Mouse (Mus musculus): ENCODE measurements around the gene H2-Q10.
"Not testable (repeated sequence)": the region's sequence is repeated elsewhere in the genome, so short reads cannot be mapped to it uniquely, and the experiment has no call there.

Gene H2-Q10

GRCm38 (mm10) chr17:35460513-35461341 lies 9.2 kb upstream of the H2-Q10 start:
- not testable (repeated sequence) for DNase-seq

DNA sequence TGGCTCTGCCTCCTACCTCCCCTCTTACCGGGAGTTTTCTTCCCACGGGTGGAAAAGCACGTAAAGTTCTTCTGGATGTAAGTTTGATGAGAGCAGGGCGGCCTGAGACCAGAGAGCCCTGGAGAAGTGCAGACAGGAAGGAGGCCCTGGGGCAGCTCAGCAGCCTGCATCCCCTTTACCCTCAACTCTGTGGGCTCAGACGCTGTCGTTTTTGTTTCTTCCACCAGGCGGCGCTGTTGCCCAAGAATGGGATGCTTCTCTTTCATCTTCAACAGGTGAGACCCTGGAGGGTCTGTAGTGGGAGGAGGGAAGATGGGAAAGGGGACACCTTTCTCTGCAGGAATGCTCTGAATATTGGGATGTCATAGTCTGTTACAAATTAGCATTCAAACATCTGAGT lies 4.2 kb upstream of the H2-Q10 start:
- DNase-seq, result not testable (repeated sequence)

GRCm38 (mm10) chr17:35468936-35469335 lies 953 bp upstream of the H2-Q10 start:
- DNase-seq, result not testable (repeated sequence)

GRCm38 (mm10) chr17:35484066-35484465 lies 14.2 kb downstream of the H2-Q10 start:
- DNase-seq, result peak; percentile 29 to 47

DNA sequence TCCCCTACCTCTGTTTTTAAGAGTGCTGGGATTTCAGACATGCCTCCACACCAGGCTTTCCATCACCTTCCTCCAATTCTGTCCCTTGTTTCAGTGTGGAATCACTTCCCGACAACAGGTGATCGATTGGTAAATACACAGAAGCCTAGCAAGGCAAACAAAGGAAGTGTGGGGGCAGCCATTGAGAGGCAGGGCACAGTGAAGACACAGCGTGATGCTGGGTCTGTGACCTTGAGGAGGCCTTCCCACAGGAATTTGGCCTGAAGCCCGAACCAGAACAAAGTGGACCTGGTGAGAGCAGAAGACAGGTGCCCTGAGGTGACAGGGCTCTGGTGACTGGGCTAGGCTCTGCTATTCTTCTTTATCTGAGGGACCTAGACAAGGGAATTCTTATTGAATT lies 15.8 kb downstream of the H2-Q10 start:
- no peak for DNase-seq

DNA sequence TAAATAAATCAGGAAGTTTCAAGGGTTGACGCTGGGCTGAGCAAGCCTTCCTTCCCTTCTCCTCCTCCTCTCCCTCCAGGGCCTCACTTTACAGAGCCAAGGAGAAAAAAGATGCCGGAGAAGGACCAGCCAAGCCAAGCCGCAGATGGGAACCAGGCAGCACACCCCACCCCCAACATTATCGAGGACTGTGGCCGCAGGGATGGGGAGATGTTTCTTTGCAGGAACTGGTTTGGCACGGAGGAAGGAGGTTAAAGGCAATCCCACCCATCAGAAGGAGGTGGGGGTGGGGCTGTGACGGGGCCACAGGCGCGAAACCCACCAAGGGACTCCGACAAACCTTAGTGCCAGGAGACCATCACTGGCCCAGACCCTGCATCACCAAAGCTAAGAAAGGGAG lies 16.8 kb downstream of the H2-Q10 start:
- no peak for DNase-seq

DNA sequence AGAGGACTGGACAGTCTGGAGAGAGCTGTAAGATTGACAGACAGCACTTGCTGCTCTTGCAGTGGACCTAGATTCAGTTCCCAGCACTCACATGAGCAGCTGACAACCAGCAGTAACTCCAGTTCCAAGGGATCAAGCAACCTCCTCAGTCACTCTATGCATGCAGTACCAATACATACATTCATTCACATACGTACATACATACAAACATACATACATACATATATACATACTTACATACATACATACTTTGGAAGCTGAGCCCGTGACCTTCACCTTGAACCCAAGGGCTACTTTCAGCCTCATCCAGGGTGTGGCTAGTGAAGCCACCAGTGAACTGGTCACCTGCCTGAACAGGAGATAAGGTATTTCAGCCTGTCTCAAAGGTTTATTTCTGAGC lies 18.2 kb downstream of the H2-Q10 start:
- DNase-seq, result no peak

GRCm38 (mm10) chr17:35490320-35490719 lies 20.4 kb downstream of the H2-Q10 start:
- no peak for DNase-seq

DNA sequence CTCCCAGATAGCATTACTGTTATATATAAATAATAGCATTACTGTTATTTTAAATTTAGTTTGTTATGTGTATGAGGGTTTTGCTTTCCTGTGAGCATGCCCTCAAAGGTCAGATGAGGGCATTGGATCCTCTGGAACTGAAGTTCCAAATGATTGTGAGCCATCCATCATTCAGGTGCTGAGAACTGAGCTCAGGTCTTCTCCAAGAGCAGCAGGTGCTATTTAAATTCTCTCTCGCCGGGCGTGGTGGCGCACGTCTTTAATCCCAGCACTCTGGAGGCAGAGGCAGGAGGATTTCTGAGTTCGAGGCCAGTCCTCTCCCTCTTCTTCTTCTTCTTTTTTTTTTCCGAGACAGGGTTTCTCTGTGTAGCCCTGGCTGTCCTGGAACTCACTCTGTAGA lies 27.2 kb downstream of the H2-Q10 start:
- DNase-seq, result no peak

DNA sequence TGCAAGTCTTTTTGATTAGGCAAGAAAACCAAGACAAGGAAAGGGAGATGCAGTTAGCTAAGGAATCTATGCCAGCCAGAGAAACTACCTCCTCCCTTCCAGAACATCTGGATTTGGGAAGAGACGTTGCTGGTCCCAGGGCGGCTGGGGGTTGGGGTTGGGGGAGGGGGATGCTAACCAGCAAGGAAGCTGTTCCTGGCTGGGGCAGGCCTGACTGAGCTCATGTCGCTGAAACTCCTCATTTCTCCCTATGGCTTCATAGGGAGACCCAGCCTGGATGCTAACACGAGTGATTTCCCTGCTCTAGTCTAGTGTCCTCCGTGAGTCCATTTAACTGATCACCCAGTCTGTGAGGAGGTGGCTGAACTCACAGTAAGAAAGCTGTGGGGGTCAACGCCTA lies 32.3 kb downstream of the H2-Q10 start:
- DNase-seq, result no peak

DNA sequence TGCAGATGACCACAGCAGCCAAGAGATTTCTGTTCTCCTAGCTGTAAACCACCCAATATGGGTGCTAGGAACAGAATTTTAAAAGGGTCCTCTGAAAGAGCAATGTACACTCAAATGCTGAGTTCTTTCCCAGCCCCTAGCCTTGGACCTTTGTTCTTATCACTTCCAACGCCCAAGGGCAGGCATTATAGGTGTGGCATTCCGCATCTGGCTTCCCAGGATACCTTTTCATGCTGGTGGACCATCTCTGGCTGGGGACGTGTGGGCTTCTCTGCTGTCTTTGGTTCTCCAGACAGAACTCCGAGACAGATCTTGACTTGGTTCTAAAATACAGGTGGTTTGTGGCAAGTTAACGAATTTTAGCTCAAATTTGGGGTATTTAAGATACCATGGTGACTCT lies 32.9 kb downstream of the H2-Q10 start:
- no peak for DNase-seq

DNA sequence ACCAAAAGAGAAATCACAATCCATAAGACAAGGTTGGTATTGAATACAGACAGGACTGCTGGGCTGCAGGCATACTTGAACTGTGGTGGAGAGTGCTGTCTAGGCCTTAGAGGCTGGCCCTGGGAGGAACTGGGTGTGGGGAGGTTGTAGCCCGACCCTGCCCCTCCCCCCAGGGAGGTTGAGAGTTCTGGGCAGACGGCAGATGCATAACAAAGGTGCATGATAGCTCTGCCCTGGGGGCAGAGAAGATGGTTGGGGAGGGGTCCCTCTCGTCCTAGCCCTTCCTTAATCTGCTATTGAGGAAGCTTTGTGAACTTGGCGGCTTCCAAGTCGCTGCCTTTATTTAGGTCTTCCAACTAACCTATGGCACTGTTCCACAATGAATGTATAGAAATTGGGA lies 34.0 kb downstream of the H2-Q10 start:
- no peak for DNase-seq

DNA sequence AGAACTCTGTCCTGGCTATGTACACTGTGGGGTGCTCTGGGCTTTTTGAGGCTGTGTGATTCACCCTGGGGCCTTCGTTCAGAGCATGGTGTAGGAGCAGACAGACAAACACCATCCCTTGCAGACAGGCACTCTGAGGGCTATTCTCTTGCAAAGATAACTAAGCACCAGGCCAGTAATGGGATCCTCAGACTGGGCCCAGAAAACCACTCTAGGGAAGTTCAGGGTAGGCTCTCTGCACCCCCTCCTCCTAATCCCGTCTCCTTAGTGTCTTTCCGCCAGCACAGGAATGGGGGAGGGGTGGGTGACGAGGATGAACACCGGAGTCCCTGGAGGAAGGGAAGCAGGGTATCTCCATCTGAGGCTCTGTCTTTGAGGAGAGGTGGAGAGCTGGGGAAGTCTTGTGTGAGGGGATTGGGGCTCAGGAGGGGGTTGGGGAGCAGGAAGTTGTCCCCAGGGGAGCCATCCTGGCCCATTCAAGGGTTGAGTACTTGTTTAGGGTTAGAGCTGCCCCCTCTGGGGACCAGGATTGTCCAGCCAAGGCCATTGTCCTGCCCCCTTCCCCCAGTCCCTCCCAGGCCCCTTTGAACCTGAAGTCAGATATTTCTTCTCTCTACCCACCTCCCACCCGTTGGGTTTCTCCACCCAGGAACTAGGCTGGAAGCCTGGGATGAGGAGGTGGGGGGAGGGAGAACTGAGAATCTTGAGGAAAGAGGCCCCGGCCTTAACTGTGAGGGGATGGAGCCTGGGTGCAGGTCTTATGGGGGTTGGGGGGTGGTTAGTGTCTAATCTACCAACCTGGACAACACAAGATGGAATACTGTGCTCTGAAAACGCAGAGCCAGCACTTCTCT lies 35.0 kb downstream of the H2-Q10 start:
- DNase-seq, result no peak

- no peak for DNase-seq
Observed at GRCm38 (mm10) chr17:35505776-35506175, 35.9 kb downstream of the H2-Q10 start, which contains the start of gene Pou5f1. Pou5f1 (plus strand) TSS chr17:35506018.

DNA sequence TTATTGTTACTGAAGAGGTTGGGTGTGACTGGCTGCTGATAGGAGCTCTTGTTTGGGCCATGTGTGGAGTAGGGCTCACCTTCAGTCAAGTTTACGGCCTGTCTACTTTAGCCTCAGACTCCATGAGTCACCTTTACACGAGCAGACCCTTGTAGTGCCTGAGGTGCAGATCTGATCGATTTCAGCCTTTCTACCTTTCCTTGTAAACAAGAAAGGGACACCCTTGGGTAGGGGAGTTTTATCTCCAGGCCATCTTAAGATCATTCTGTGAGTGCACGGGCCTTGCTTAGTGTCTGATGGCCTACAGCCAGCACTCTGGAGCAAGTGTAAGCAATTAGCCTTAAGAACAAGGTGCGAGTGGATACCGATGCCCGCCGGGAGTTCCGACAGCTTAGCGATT lies 37.0 kb downstream of the H2-Q10 start:
- no peak for DNase-seq

DNA sequence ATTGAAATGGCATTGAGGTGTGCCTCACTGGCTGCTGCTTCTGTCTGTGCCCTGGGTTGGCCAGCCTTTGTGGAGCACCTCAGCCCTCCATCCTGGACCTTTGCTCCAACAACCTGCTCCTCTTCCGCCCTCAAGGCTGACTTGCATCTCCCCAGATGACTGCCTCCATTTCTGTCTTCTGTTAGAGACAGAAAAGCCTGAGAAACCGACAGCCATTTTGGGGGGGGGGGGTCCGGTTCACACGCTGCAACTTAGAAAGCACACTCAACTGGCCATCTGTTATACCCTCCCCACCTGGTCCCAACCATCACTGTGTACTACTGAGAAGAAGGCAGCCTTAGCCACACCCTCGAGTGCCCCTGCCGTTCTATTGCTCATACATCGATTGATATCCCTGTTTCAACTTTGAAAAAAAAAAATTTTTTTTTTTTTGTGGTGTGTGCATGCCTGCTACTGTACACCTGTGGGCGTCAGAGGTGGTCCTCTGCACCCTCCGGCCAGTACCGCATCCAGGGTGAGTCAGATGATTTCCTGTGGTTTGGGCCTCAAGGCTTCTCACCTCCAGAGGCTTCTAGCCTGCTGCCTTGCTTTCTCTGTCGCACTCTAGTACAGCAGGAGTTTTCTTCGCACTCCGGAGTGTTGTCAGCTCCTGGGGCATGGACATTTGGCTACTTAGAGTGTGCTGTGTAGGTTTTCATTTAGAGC lies 37.8 kb downstream of the H2-Q10 start:
- no peak for DNase-seq

DNA sequence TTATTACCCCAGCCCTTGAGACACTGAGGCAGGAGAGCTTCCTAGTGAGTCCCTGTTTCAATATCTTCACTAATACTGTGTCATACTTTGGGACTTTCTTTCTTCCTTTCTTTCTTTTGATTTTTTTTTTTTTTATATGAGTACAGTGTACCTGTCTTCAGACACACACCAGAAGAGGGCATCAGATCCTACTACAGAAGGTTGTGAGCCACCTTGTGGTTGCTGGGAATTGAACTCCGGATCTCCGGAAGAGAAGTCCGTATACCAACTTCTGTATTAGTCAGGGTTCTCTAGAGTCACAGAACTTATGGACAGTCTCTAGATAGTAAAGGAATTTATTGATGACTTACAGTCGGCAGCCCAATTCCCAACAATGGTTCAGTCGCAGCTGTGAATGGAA lies 38.4 kb downstream of the H2-Q10 start:
- not testable (repeated sequence) for DNase-seq

DNA sequence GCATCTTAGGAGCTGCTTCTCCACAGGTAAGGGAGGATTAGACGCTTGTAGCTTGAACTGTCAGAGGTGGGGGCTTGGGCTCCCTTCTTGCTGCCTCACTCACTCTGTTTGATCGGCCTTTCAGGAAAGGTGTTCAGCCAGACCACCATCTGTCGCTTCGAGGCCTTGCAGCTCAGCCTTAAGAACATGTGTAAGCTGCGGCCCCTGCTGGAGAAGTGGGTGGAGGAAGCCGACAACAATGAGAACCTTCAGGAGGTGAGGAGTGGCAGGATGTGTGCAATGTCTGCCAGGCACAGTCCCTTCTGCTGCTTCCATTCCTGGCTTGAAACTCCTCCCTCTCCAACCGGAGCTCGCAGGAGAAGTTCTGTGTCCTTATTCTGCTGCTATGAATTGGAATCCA lies 39.4 kb downstream of the H2-Q10 start:
- peak in 1 of 2 experiments; percentile 11 for DNase-seq

DNA sequence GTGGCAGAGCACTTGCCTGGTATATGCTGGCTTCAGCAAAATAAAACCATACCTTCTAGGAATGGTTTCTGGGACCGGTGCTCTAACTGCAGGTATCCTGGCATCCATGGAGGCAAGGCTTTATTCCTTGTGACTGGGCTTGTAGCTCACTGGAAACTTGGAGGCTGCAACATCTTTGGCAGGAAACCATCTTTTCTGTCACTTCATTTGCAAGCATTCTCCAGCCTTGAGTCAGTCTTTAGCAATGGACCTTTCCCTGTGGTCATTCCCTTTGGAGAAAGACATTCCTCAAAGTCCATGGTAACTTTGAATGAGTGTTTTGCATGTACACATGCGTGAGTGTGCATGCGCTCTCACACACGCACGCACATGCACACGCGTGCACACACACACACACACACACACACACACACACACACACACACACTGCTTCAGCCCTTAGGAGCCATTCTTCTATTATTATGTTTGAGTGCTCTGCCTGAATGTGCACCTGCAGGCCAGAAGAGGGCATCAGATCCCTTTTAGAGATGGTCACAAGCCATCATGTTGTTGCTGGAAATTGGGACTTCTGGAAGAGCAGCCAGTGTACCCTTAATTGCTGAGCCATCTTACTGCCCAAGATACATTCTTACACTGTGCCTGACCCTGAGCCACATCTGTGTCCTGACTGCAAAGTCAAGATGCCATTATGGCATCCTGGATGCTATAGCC lies 43.2 kb downstream of the H2-Q10 start:
- DNase-seq, result no peak

GRCm38 (mm10) chr17:35513886-35514285 lies 44.0 kb downstream of the H2-Q10 start:
- DNase-seq, result peak; percentile 69 to 71

DNA sequence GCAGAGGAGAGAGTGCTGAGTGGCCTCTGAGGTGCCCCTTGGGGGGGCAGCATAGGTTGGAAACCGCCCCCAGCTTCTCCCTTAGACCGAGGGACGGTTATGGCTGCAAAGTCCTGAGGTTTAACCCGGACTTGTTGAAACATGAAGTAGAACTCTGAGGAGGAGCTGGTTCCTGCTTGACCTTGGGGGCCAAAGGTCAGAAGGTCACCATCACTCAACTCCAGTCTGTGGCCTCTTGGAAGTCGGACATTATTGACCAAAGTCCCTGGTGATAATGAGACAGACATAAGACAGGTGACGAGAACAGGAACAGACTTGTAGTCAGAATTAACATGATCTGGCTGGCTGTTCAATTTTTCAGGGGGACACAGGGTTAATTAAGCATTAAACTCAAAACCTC lies 44.9 kb downstream of the H2-Q10 start:
- DNase-seq, result no peak

GRCm38 (mm10) chr17:35515911-35516640 lies 46.2 kb downstream of the H2-Q10 start:
- peak in 1 of 2 experiments; percentile 9 for DNase-seq

All from lung, adult 18-20 months (tissue).